Mouse (Mus musculus): ENCODE measurements around the gene Selenoo.
A peak's percentile ranks its signal among the peaks of the same experiment; 100 is the strongest.

Selenoo gene

DNA sequence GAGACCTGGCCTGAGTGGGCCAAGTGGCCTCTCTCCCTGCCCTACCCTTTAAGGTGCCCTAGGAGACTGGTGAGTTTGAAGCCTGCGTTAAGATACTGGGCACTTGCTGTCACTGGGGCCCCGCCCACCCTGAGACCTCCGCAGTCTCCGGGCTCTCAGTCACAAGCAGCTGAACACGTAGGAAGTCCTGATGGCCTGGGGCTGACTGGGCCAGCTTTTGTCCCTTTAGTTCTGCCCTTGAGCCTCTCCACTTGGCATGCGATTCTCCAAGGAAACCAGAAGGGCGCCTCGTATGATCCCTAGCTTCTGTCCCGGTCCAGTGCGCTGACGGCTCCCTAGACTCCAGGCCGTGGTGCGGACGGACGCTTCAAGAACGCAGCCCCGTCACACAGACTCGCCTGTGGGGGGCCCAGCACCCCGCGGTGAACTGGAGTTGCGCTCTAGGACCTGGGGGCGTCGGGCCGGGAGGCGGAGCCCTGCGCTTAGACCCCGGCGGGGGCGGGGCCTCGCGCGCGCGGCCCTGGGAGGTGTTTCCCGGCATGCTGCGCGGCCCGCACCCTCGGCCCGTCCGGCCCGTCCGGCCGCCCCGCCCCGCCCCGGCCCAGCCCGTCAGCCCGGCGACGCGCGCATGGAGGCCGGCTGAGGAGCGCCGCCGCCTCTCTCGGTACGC lies 13.3 kb upstream of the Selenoo start:
- peak; percentile 61 for DNase-seq (ENCODE audit: low read depth)

DNA sequence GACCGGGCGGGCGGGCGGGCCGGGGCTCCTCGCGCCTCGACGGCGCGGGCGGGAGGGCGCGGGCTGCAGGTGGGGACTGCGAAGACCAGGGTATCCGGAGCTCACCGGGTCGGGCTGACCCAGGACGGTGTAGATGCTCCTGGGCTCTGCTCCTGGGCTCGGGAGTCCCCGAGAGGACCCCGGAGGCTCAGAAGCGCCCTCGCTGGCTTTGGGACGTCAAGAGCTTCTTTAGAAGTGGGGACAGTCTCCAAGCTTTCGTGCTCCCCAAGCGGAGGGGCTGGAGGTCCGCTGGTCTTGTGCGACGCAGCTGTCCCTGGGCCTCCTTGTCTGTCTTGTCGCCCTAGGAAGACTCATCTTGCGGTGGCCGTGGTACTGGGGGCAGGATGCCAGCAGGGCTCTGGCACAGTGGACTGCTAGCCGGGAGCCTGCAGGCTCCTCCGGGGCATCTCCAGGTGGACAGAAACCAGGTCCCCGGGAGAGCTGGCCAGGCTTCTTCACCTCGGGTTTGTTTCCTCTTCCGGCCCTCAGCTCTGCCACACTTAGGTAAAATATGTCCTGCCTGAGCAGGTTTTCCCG lies 12.6 kb upstream of the Selenoo start:
- no peak for DNase-seq (ENCODE audit: low read depth)

DNA sequence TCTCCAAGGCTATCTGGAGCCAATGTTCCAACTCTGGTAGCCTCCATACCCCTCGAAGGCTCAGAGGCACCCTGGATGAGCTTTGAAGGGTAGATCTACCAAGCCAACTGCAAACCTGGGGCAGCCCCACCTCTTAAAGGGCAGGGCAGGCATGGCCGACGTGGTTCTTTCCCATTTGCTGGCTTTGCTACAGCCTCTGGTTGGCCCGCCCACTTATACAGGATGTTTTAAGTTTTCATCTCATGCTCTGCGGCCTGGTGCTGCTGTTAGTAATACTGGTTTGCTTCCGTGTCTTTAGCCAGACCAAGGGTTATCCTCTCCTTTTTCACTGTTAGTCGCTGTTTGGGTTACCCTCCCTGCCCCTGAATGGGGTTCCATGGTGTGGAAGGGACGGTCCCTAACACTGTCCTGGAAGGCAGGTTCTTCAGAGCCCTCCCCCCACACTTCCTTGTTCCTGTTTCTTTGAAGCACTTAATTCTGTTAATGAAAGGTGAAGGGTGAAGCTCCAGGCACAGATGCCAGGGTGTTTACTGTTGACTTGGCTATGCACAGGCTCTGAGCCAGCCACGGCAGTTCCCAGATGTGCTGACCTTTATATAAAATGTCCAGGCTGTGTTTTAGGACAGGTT lies 10.6 kb upstream of the Selenoo start:
- peak; percentile 69 for DNase-seq (ENCODE audit: low read depth)

DNA sequence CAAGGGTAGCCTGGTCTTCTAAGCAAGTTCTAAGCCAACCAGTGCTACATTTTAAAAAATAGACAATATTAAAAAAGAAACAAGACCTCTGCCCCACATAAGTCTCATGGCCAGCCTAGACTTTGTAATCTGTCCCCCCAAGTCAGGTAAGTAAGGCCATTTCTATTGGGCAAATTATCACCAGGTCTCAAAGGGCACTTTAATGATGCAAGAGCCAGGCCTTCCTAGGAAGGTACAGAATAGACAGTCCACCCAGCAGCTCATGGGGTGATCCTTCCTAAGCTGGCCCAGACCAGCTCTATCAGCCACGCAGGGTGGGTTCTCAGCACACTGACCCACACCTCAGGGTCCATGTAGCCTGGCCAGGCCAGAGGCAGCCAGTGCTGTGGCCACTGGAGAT lies 5.0 kb upstream of the Selenoo start:
- DNase-seq (ENCODE audit: low read depth) = no peak

DNA sequence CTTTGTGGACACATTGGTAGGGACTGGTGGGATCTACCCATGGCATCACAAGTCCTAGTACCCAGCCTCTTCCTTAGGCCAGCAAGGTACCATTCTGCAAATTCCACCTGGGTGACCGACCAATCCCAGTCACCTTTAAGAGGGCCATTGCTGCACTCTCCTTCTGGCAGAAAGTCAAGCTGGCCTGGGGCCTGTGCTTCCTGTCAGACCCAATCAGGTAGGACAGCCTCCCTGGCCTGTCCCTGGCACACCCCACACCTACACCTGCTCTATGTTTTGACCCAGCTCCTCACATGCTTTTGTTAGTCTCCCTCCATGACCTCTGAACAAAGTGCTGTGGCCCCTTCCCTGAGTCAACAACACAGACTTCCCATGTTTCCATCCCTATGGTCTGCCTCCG lies 4.1 kb upstream of the Selenoo start:
- DNase-seq (ENCODE audit: low read depth) = no peak

DNA sequence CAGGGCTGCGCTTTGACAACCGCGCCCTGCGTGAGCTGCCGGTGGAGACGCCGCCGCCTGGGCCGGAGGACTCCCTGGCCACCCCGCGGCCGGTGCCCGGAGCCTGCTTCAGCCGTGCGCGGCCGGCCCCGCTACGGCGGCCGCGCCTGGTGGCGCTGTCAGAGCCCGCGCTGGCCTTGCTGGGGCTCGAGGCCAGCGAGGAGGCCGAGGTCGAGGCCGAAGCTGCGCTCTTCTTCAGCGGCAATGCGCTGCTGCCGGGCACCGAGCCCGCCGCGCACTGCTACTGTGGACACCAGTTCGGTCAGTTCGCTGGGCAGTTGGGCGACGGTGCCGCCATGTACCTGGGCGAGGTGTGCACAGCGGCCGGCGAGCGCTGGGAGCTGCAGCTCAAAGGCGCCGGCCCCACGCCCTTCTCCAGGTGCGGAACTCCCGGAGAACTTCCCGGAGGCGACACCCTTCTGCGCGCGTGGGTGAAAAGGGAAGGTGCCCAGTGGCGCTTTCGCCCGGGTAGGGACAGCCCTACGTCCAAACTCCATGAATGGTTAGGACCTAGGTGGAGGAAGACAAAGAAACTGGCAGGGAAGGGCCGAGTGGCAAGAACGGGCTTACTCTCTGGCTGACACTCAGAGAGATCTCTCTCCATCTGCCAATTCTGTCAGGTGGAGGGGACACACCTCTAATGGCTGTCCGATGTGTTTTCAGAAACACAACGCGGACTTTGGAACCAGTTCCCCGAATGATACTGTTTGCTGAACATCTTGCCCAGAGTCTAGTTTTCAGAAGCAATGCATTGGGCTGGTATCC lies 566 bp downstream of the Selenoo start:
- DNase-seq (ENCODE audit: low read depth) = no peak

DNA sequence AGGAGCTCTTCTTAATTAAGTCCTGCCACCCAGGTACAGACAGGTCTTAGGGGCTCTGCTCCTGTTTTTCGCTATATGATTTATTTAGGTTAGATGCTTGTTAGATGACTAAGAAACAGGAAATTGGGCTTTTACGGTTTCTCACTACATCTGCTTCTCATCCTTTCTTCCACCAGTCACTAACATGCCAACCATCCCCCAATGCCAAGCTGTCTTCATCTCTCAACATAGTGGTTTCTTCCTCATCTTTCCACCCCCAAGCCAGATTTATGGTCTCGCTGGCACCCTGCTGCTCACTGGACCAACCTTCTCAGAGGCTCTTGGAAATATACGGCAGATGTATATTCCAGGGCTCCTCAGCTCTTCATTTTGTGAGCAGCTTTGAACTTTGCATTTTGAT lies 1.8 kb downstream of the Selenoo start:
- no peak for DNase-seq (ENCODE audit: low read depth)

DNA sequence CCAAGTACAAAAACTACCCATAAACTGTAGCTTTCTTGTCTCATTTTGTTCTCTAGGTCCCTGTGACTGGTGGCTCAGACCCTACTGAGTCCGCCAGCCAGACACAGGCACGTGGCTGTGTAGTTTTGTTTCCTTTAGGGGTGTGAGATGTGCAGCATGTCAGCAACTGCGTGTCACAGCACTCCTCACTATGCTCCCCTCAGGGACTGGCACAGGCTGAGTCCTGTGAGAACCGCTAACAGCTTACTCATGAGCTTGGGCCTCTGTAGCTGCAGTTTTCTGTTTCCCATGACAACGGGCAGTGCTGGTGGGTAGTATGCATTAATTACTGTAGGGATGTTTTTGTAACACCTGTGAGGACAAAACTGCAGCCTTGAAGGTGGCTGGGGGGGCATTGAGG lies 3.3 kb downstream of the Selenoo start:
- DNase-seq (ENCODE audit: low read depth) = no peak

DNA sequence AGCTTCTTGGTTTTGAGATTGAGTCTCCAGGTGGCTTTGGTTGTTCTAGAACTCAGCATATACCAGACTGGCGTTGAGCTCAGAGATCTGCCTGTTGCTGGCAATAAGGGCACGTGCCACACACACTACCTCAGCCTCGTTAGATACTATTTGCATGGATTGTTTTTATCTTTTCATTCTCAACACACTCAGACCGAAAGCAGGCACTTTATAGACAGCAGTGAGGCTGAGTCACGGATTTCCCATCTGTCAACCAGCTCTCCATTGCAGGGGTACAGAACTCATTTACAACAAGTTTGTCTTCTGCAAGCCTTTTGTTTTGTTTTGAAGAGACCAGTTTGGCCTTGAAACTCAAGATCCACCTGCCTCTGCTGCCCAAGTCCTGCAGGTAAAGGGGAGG lies 8.6 kb downstream of the Selenoo start:
- DNase-seq (ENCODE audit: low read depth) = no peak

DNA sequence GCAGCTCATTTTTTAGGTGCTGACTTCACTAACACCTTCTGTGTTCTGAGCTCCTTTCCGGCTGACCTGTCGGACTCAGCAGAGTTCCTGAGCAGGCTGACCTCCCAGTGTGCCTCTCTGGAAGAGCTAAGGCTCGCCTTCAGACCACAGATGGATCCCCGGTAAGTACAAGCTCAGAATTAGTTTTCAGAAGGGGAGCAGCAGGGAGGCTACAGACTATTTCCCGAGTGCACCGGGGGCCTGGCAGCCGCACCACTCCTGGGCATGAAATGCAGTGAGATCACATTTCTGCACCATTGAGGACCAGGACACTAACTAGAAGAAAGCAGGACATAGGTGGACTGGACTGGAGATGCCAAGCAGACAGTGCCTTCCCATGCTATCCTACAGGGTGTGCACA lies 9.7 kb downstream of the Selenoo start:
- DNase-seq (ENCODE audit: low read depth) = no peak

DNA sequence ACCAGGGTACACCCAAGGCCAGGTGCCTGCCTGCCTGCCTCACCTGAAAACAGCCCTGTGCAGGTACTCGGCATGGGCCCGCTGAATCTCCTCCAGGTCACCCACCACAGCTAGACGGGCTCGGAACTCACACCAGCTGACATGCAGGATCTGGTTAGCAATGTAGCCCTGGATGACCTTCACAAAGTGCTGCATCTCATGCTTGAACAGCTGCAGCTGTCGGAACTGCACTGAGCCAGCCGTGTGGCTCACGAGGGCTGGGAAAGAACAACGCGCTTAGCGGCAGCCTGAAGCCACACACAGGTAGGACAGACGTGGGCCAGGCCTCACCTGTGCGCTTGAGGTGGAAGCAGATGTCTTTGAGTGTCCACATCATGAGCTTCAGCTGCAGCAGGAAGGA lies 11.9 kb downstream of the Selenoo start:
- no peak for DNase-seq (ENCODE audit: low read depth)

DNA sequence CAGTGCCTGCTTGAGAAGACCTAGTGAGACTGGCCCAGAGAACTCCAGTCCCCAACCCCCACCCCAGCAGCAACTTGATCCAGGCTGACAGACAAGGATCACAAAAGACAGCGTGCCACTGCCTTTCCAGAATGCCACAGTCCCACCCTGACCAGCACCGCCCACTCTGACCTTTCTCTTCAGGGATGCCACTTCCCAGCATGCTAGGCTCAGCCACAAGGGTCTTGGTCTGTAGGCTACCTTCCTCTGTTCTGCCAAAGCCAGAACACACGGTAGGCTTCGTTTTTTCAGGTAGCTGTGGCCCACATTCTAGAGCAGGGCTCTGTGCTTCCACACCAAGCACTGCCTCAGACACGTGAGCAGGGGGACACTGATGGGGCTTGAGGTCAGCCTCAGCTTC lies 13.8 kb downstream of the Selenoo start:
- DNase-seq (ENCODE audit: low read depth) = no peak

DNA sequence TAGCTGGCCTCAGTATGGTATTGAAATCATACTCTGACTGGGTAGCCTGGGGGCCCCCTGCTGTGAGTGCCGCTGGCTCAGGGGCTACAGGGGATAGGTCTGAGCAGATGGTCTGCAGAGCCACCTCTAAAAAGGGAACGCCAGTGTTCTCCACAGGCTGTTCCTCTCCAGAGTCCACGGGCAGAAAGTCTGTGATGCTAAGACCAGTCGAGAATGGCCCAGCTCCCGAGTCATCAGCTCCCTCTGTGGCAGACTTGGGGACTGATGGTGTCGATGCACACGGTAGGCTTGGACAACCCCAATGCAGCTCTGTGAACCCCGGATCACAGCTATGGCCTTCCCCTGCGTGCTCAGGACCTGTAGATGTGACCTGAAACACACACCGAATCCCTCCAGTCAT lies 15.0 kb downstream of the Selenoo start:
- DNase-seq (ENCODE audit: low read depth) = no peak

DNA sequence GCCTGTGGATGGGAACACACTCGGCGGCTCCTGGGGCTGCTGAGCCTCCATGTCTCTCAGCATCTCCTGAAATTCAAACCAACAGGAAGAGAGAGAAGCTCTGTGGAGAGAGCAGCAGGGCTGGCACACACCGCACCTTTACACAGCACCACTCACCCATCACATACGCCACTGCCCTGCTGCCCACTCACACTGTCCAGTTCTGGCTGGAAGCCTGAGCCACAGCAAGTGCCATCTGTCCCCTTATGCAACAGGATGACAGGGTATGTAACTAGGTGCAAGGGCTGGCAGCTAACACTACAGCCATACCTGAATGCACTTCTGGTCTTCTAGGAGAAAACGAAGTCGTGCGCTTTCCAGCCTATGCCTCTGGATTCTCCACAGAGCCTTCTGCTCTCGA lies 15.5 kb downstream of the Selenoo start:
- no peak for DNase-seq (ENCODE audit: low read depth)

DNA sequence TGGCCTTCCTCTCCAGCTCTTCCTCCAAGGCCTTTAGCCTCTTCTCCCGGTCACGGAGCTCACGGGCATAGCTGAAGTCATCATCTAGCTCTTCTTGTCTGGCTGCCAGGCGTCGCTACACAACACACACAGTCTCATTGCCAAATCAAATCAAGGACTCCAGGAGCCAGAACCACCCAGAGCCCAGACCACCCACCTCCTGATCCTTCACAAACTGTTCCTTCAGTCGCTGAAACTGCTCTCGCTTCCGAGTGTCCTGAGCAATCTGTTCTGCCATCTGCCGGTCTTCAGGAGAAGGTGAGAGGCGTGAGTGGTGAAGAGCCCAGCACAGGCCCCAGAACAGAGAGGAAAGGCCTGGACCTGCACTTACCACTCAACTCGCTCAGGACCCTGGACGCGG lies 17.2 kb downstream of the Selenoo start:
- no peak for DNase-seq (ENCODE audit: low read depth)

DNA sequence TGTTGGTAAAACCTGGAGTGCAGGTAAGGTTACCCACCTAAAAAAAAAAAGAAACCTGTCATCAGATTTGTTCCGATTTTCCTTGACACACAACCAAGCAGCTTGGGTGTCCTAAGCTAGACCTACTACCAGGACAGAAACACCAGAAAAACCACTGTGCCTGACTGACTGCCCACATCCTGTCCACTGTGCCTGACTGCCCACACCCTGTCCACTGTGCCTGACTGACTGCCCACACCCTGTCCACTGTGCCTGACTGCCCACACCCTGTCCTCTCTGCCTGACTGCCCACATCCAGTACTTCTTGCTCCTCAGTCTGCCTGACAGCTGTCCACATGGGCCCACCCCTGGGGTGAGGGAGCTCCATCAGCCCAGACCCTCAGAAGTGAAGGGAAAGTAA lies 18.1 kb downstream of the Selenoo start:
- no peak for DNase-seq (ENCODE audit: low read depth)

DNA sequence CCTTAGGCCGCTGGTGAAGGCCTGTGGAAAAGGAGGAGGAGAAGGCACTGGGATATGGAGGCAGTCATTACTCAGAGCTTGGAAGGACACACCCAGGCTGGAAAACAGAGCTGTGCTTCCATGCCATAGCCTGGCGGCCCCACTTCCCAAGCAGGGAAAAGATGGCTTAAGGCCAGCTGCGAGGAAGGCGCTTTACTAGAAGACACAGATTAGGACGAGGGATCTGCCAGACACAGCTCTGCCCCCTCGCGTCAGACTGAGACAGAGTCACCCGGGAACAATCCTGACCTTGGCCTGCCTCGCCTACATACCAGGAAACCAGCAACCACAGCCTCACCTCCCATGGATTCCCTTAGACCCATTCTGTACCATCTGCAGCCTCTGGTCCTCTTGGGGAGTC lies 21.3 kb downstream of the Selenoo start:
- no peak for DNase-seq (ENCODE audit: low read depth)

DNA sequence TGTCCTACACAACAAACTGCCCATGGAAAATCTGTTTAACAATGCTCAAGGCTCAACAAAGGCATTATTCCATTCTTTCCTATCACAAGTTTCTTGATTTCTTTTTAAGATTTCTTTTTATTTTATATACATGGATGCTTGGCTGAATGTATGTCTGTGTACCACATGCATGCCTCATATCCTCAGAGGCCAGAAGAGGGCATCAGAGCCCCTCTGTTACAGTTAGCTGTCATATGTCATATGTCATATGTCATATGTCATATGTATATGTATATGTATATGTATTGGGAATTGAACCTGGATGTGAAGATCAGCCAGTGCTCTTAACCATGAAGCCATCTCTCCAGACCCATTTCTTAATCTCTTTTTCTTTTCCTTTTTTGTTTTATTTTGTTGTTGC lies 29.1 kb downstream of the Selenoo start:
- no peak for DNase-seq (ENCODE audit: low read depth)

DNA sequence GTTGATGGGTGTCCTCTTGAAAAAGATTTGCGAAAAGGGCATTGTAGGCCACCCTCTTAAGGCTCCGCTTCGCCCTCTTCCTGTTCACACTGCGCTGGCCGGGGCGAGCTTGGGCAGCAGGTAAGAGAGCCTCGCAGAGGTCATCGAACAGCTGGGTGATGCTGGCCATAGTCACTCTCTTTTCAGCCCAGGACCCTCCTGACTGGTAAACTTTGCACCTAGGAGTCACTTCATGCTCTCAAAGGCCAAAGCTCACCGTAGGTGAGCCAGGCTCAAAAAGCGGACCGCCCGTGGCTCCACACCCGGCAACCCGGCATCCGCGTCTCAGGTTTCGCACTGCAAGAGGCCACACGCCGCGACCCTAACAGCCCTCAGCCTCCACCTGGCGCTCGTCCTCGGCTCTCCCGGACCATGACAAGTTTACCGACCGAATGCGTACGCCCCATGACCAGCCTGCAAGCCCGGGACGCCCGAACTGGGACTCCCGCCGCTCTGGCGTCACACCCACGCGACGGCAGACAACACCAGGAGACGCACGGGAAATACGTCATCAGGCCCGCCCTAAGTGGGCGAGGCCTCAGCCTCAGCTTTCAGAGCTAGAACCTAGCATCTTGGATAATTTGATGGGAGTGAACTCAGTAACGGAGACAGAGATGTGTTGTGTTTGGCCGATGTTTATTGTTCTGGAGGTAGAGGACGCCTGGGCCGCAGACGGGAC lies 33.9 kb downstream of the Selenoo start, which contains the start of gene Tubgcp6:
Gene Tubgcp6, minus strand, starts transcription at position 464 of the 718 bp plus-strand sequence.
- peak; percentile 97 for DNase-seq (ENCODE audit: low read depth)

DNA sequence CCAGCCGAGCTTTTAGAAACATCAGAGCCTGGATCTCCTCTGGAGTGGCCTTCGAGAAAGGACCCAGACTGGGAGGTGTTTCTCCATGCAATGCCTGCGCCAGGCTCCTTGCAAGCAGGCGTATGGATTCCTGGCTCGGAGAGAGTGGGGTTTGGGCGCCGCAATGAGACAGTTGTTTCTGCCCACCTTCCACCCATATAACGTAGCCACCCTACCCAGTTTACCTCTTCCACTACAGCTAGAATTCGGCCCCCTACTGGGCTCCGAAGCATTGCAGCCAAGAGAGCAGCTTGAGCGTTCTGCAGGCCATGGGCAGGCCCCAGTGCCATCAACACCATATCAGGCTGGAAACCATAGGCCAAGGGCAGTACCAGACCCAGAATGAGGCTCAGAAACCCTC lies 34.7 kb downstream of the Selenoo start:
- DNase-seq (ENCODE audit: low read depth) = no peak

DNA sequence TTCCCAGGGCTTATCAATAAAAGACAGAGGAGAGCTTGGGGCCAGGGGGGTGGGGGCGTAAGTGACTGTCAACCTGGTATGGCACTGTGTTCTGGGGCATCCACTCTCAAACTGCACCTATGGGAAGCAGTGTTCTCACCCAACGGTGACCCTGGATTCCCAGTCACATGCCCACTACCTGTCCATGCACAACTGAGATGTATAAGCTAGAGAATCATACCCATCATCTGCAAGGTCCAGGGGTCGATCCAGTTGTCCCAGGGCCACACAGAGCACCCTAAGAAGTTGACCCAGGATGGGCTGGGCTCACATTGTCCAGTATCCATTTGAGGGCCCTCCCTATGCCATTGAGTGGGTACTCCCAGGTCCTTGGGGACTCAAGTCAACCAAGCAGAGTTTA lies 35.4 kb downstream of the Selenoo start:
- no peak for DNase-seq (ENCODE audit: low read depth)

DNA sequence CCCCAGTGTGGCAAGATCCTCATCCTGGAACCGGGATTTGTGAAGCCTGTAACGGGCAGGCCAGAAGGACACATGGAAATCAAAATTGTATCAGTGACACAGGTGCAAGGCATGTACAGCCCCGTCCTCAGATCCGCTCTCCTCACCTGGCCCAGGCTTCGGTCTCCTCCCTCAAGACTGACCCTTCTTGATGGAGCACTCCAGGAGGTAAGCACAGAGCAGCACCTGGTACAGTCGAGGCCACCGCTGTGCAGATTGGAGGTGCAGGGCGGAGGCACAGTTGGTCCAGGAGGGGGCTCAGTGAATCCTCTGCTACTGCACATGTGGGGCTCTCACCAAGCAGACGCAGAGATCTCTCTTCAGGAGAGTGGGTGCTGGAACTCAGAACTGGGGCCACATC lies 36.5 kb downstream of the Selenoo start:
- DNase-seq (ENCODE audit: low read depth) = no peak

All from c-Kit-positive CD71-positive TER-119-negative erythroid progenitor cells, embryonic 14.5 days (primary cell).